Mouse (Mus musculus) lung, postnatal 0 days (tissue): ENCODE results near the gene Stam2. TPM values are rescaled to one million over a fixed set of nuclear protein-coding genes. Genes with fewer than 3 reads are reported as not detected.

Source experiments
- ATAC-seq: fragments of 200-750 bp; cut with Nextera tagmentation; 2 replicates; pipeline ENCODE4 v1.8.0; 2017; ENCODE audit warnings: moderate library complexity
- DNase-seq: peaks from one replicate; pipeline ENCODE4 v3.0.0-alpha.2; 2016; ENCODE audit warnings: low spot score
- H3K27ac ChIP-seq: fragments of 300-500 bp; sonication (generic); 2 replicates; pipeline ENCODE4 v1.5.1; 2014; ENCODE audit warnings: antibody characterized with exemption, mild to moderate bottlenecking, low read length, mixed read lengths
- H3K27me3 ChIP-seq: fragments of 300-500 bp; sonication (generic); replicated peaks from 2 replicates; pipeline ENCODE4 v1.6.1; 2014; ENCODE audit warnings: low read length, mixed read lengths; ENCODE audit not compliant: insufficient read depth
- H3K36me3 ChIP-seq: fragments of 300-500 bp; sonication (generic); 2 replicates; pipeline ENCODE4 v1.6.1; 2014; ENCODE audit warnings: low read length, mixed read lengths; ENCODE audit not compliant: insufficient read depth
- H3K4me1 ChIP-seq: fragments of 300-500 bp; sonication (generic); 2 replicates; pipeline ENCODE4 v1.6.1; 2014; ENCODE audit warnings: antibody characterized with exemption, low read depth, low read length, mixed read lengths; ENCODE audit not compliant: insufficient read depth
- H3K4me2 ChIP-seq: fragments of 300-500 bp; sonication (generic); replicated peaks from 2 replicates; pipeline ENCODE4 v1.6.1; 2014; ENCODE audit warnings: low read depth, mild to moderate bottlenecking, low read length, moderate library complexity, mixed read lengths
- H3K4me3 ChIP-seq: fragments of 300-500 bp; sonication (generic); 2 replicates; pipeline ENCODE4 v1.5.1; 2014; ENCODE audit warnings: low read depth, low read length
- H3K9ac ChIP-seq: fragments of 300-500 bp; sonication (generic); replicated peaks from 2 replicates; pipeline ENCODE4 v1.6.1; 2014; ENCODE audit warnings: low read depth, mild to moderate bottlenecking
- H3K9me3 ChIP-seq: fragments of 300-500 bp; sonication (generic); 2 replicates; pipeline ENCODE4 v1.6.1; 2016; ENCODE audit warnings: low read length, mixed read lengths
- CTCF ChIP-seq: IDR thresholded peaks from 2 replicates; pipeline ENCODE4 v1.5.1; 2016; ENCODE audit warnings: antibody characterized with exemption, mild to moderate bottlenecking
- EP300 ChIP-seq: IDR thresholded peaks from 2 replicates; pipeline ENCODE4 v1.6.1; 2016; ENCODE audit warnings: antibody characterized with exemption, mild to moderate bottlenecking, control low read depth
- WGBS: fragments of 180-500 bp; shearing (Covaris S2); extraction: QIAGEN DNeasy Blood & Tissue Kit; methylation state at CpG from one replicate; pipeline ENCODE4 v1.1.7; 2014; 5-methylcytosine and 5-hydroxymethylcytosine counted together
- polyA plus RNA-seq: library from polyadenylated mRNA; unstranded; fragments of >200 nt; fragmentation: Nextera tagmentation; extraction: Ambion mirVana; gene quantifications from 2 replicates; pipeline ENCODE4 v1.2.1, GENCODE M21; 2015

The Stam2 gene
- polyA plus RNA-seq, 1 experiment from 2014 or later: 28.5 TPM

GRCm38 (mm10) chr2:52694604-52695003 lies 47.5 kb downstream of the Stam2 start:
- Histone ChIP-seq H3K36me3 (peaks cover 5% of the 10 kb centered on the region; the same call in 1 of the 2 replicates), H3K4me3 (no peak overlapping the region), H3K27ac (no peak overlapping the region), H3K9me3 (no peaks in the 10 kb centered on the region), H3K27me3 (no peaks in the 10 kb centered on the region), H3K4me1 (no peaks in the 10 kb centered on the region), H3K4me2 (no peak overlapping the region), H3K9ac (no peak overlapping the region)
- 75% methylated on average over 6 of the region's 6 CpGs for WGBS
- ATAC-seq: no peak
- no peak for TF ChIP-seq CTCF
- no peak for TF ChIP-seq EP300
- DNase-seq: no peak

- Histone ChIP-seq H3K27ac (no peak overlapping the region), H3K4me2 (no peak overlapping the region), H3K4me3 (no peak overlapping the region), H3K9ac (no peak overlapping the region), H3K4me1 (no peaks in the 10 kb centered on the region), H3K9me3 (no peaks in the 10 kb centered on the region), H3K36me3 (peaks cover 5% of the 10 kb centered on the region; the same call in 1 of the 2 replicates), H3K27me3 (no peaks in the 10 kb centered on the region)
- WGBS: 65% methylated on average over 4 of the region's 4 CpGs
- TF ChIP-seq EP300 (no peak), CTCF (peak; percentile 63)
- ATAC-seq (no peak), DNase-seq (peak; percentile 12)
Observed at GRCm38 (mm10) chr2:52691745-52692144, 50.3 kb downstream of the Stam2 start.

GRCm38 (mm10) chr2:52686601-52687000 lies 55.5 kb downstream of the Stam2 start:
- WGBS: 61% methylated on average over 6 of the region's 6 CpGs
- H3K4me3 ChIP-seq: no peak overlapping the region
- H3K4me1 ChIP-seq: no peaks in the 10 kb centered on the region
- no peak for TF ChIP-seq CTCF
- TF ChIP-seq EP300: no peak
- H3K9me3 ChIP-seq: no peaks in the 10 kb centered on the region
- no peak overlapping the region for H3K4me2 ChIP-seq
- no peak overlapping the region for H3K9ac ChIP-seq
- peak; percentile 94 for ATAC-seq
- H3K36me3 ChIP-seq: no peaks in the 10 kb centered on the region
- no peaks in the 10 kb centered on the region for H3K27me3 ChIP-seq
- H3K27ac ChIP-seq: no peak overlapping the region
- peak; percentile 83 for DNase-seq

GRCm38 (mm10) chr2:52677589-52677988 lies 64.5 kb downstream of the Stam2 start:
- peak; percentile 7 for DNase-seq
- Histone ChIP-seq H3K9me3 (no peaks in the 10 kb centered on the region), H3K27ac (no peak overlapping the region), H3K9ac (no peak overlapping the region), H3K4me2 (no peak overlapping the region), H3K36me3 (no peaks in the 10 kb centered on the region), H3K4me1 (0 out of 2 replicates have a peak, but pooled peaks cover 3% of the 10 kb centered on the region), H3K4me3 (no peak overlapping the region), H3K27me3 (0 out of 2 replicates have a peak, but pooled peaks cover 3% of the 10 kb centered on the region)
- ATAC-seq: no peak
- WGBS: 64% methylated on average over 4 of the region's 4 CpGs
- TF ChIP-seq CTCF: no peak
- no peak for TF ChIP-seq EP300

- Histone ChIP-seq H3K9me3 (no peaks in the 10 kb centered on the region), H3K27me3 (0 out of 2 replicates have a peak, but pooled peaks cover 3% of the 10 kb centered on the region), H3K4me3 (no peak overlapping the region), H3K4me2 (peak overlapping the region; percentile 96; the same call in 1 of the 2 replicates), H3K4me1 (0 out of 2 replicates have a peak, but pooled peaks cover 3% of the 10 kb centered on the region), H3K9ac (no peak overlapping the region), H3K27ac (no peak overlapping the region), H3K36me3 (no peaks in the 10 kb centered on the region)
- ATAC-seq (no peak), DNase-seq (peak; percentile 10)
- WGBS: 15% methylated on average over 6 of the region's 6 CpGs
- TF ChIP-seq CTCF (no peak), EP300 (no peak)
Observed at GRCm38 (mm10) chr2:52676913-52677303, 65.2 kb downstream of the Stam2 start.

- WGBS: 1% methylated on average over 23 of the region's 77 CpGs
- 0 out of 2 replicates have a peak, but pooled peaks cover 3% of the 10 kb centered on the region for H3K4me1 ChIP-seq
- ATAC-seq: peak; percentile 85
- H3K9ac ChIP-seq: no peak within 1 kb of the TSS; the same call in 1 of the 2 replicates
- peak within 1 kb of the TSS; percentile 96 for H3K4me2 ChIP-seq
- H3K9me3 ChIP-seq: no peaks in the 10 kb centered on the region
- H3K27me3 ChIP-seq: 0 out of 2 replicates have a peak, but pooled peaks cover 3% of the 10 kb centered on the region
- peak; percentile 68 for DNase-seq
- H3K27ac ChIP-seq: no peak within 1 kb of the TSS
- H3K4me3 ChIP-seq: peak within 1 kb of the TSS; percentile 55
- no peak for TF ChIP-seq CTCF
- no peak for TF ChIP-seq EP300
- no peaks in the 10 kb centered on the region for H3K36me3 ChIP-seq
Observed at GRCm38 (mm10) chr2:52676023-52676912, 65.8 kb downstream of the Stam2 start, which contains the start of gene Cacnb4. Cacnb4 (minus strand) TSS chr2:52676831.
